Mouse (Mus musculus): ENCODE measurements around the gene Kat2a. TPM values are rescaled to one million over a fixed set of nuclear protein-coding genes. Genes with fewer than 3 reads are reported as not detected.

The Kat2a gene
- polyA plus RNA-seq, 1 experiment = 87.0 TPM

DNA sequence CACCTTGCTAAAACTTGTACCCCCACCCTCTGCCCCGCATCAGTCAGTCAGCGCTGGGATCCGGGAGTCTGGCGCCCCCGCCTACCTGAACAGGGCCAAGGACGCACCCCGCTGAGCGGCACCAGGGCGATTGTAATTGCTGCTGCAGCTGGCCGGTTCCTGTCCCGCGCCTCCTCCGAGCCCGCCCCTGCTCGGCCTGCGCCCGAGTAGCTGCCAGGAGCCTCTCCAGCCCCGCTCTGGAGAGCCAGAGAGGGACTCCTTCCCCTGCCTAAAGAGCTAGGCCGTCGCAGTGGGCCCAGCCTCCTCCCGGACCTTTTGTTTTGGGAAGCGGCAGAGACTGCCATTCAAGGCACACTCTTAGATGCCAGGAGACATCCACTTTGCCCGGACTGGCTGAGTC is 39.1 kb downstream of the Kat2a start:
- no peak for TF ChIP-seq GATA1 (IDR thresholded peaks at IDR 0.05; ENCODE audit: low read length)

DNA sequence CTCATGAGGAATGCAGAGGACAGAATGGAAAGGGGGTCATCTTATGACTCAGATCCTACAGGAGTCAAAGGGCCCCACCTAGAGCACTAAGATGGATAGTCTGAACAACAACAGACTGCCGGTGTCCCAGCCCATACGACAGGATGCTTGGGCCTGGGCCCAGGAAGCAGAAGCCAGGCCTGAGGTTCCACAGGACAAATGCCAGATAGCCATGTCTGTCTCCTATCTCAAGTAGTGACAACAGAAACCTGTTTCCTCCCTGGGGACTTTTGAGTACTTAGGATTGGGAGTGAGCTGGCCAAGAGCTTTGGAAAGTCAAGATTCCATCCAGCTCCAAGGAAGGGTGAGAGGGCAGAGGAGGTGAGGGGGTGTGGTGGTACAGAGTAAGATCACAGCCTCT is 40.3 kb downstream of the Kat2a start:
- no peak for TF ChIP-seq GATA1 (IDR thresholded peaks at IDR 0.05; ENCODE audit: low read length)

DNA sequence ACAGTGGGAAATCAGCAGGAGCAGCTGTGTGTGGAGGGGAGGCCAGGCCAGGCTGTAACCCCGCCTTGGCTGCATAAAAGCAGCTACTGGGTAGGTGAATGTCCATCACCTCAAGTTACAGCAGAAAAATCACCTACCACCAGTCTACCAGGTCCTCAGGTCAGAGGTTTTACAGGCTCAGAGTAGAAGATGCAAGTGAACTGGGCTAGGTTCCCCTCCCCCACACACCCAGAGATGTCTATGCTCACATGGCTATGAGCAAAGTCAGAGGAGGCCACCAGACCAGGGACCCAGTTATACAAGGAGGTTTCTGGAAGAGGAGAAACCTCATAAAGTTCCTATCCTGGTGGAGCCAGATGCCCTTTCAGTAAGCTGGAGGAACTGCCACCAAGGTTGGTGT is 41.2 kb downstream of the Kat2a start:
- no peak for TF ChIP-seq GATA1 (IDR thresholded peaks at IDR 0.05; ENCODE audit: low read length)

DNA sequence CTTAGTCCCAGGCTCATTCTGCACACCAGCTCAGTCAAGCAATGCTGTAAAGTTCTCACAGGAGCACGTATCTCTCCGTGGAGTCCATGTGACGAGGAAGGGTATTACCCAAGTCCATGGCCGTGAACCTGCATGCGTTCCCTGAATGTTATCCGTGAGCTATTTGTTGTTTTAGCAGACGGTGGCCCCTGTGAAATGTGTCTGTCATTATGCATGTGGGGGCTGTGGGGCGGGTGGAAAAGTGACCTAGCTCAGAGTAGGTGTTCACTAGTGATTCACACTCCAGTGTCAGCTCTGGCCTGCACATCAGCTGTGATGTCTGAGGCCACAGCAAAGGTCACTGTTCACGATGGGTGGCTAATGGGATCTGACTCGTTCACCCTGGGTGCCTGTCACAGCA is 52.5 kb downstream of the Kat2a start:
- no peak for TF ChIP-seq GATA1 (IDR thresholded peaks at IDR 0.05; ENCODE audit: low read length)

DNA sequence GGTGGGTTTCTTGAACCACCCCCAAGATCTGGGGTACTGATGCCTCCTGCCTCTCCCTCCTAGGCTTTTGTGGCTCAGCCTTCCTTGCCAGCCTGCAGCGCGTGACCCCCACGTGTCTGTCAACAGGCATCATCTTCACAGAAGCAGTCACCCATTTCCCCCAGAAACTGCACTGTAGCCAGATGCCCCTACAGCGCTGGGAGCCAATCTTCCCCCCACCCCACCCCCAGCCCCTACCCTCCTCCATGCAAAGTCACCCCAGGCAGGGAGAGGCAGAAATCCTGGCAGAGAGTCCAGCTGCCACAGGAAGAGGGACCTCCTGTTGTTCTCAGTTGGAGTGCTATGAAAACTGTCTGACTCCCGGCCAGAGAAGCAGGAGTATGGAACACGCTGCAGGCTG is 55.8 kb downstream of the Kat2a start:
- no peak for TF ChIP-seq GATA1 (IDR thresholded peaks at IDR 0.05; ENCODE audit: low read length)

Other genes with a start within 250 kb of the Kat2a start
- gene Klhl11, start 239.7 kb downstream of the Kat2a start, polyA plus RNA-seq (2012) = 3.4 and 3.8 TPM in 2 replicates
- gene Acly, start 184.5 kb downstream of the Kat2a start, polyA plus RNA-seq (2012) = 24.4 and 80.2 TPM in 2 replicates
- 0.03 TPM in 1 of 2 replicates, not detected in the other for gene Ttc25, start 166.9 kb downstream of the Kat2a start, polyA plus RNA-seq (2012)
- gene Cnp, start 137.6 kb downstream of the Kat2a start, polyA plus RNA-seq (2012) = 2.9 and 3.7 TPM in 2 replicates
- gene Nkiras2, start 93.2 kb downstream of the Kat2a start, polyA plus RNA-seq (2012) = 52.6 and 60.7 TPM in 2 replicates
- 96.0 and 111 TPM in 2 replicates for gene Dnajc7, start 92.3 kb downstream of the Kat2a start, polyA plus RNA-seq (2012)
- not detected in 2 replicates for gene Zfp385c, start 20.0 kb downstream of the Kat2a start, polyA plus RNA-seq (2012)
- gene Dhx58, start 8.2 kb downstream of the Kat2a start, polyA plus RNA-seq (2012) = 1.2 and 2.4 TPM in 2 replicates
- 0.26 and 0.37 TPM in 2 replicates for gene Hspb9, start 1.4 kb upstream of the Kat2a start, polyA plus RNA-seq (2012)
- gene Rab5c, start 25.8 kb upstream of the Kat2a start, polyA plus RNA-seq (2012) = 345 and 399 TPM in 2 replicates
- 0.02 TPM in 1 of 2 replicates, not detected in the other for gene Kcnh4, start 47.5 kb upstream of the Kat2a start, polyA plus RNA-seq (2012)
- gene Hcrt, start 50.5 kb upstream of the Kat2a start, polyA plus RNA-seq (2012) = not detected in 2 replicates
- 4.4 and 5.2 TPM in 2 replicates for gene Ghdc, start 58.5 kb upstream of the Kat2a start, polyA plus RNA-seq (2012)
- 31.6 and 31.7 TPM in 2 replicates for gene Stat5b, start 138.3 kb upstream of the Kat2a start, polyA plus RNA-seq (2012)
- 23.3 and 27.0 TPM in 2 replicates for gene Stat5a, start 146.9 kb upstream of the Kat2a start, polyA plus RNA-seq (2012)
- 10.6 and 22.4 TPM in 2 replicates for gene Stat3, start 227.1 kb upstream of the Kat2a start, polyA plus RNA-seq (2012)

Measured in G1E-ER4 (cell line).